Mouse (Mus musculus) lung, adult 2 months (tissue): ENCODE data around the gene Fam155a.

Experiments
- CTCF ChIP-seq: fragments of 200-500 bp; IDR thresholded peaks from 2 replicates; pipeline ENCODE4 v1.5.1; 2011; ENCODE audit warnings: mild to moderate bottlenecking, low read length, control low read depth; ENCODE audit not compliant: insufficient read depth
- POLR2A ChIP-seq: fragments of 200-500 bp; IDR thresholded peaks from 2 replicates; pipeline ENCODE4 v1.6.1; 2011; ENCODE audit warnings: low read depth, mild to moderate bottlenecking, control low read depth, low read length, borderline replicate concordance; ENCODE audit errors: extremely low read depth

DNA sequence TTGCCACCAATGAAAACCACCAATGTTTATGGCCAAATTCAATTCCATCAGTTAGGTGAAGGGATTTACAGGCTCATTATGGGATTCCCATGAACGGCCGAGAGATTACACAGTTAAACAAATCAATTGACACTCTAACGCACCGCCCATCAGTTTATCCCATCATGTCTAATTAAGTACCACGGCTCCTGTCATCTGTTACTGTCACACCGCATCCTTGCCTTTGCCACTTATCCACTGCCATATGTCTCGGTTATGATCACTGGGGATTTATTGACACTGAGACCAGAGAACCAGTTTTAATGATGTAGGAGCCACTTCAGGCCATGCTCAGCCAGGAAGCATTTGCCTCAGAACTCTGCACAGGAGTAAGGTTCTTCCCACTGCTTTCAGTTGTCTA is 588.5 kb downstream of the Fam155a start:
- TF ChIP-seq POLR2A: no peak
- no peak for TF ChIP-seq CTCF
